Mouse (Mus musculus) midbrain, embryonic 11.5 days (tissue): ENCODE data around the gene Ccdc125. TPM values are rescaled to one million over a fixed set of nuclear protein-coding genes. Genes with fewer than 3 reads are reported as not detected.

Experiments used
- ATAC-seq: fragments of 200-750 bp; cut with Nextera tagmentation; 2 replicates; pipeline ENCODE4 v1.8.0; 2017; ENCODE audit warnings: moderate TSS enrichment, moderate library complexity; ENCODE audit not compliant: low FRiP score
- DNase-seq: peaks from one replicate; pipeline ENCODE4 v3.0.0; 2015; ENCODE audit warnings: low spot score; ENCODE audit errors: missing footprints
- H3K27ac ChIP-seq: fragments of 300-500 bp; sonication (generic); 2 replicates; pipeline ENCODE4 v1.5.1; 2014; ENCODE audit warnings: low read depth, low read length
- H3K27me3 ChIP-seq: fragments of 300-500 bp; sonication (generic); 2 replicates; pipeline ENCODE4 v1.6.1; 2014; ENCODE audit warnings: mild to moderate bottlenecking, low read length, moderate library complexity, mixed read lengths; ENCODE audit not compliant: control insufficient read depth, insufficient read depth
- H3K36me3 ChIP-seq: fragments of 300-500 bp; sonication (generic); 2 replicates; pipeline ENCODE4 v1.6.1; 2014; ENCODE audit warnings: mild to moderate bottlenecking, low read length, moderate library complexity, mixed read lengths; ENCODE audit not compliant: control insufficient read depth, insufficient read depth
- H3K4me1 ChIP-seq: fragments of 300-500 bp; sonication (generic); 2 replicates; pipeline ENCODE4 v1.6.1; 2014; ENCODE audit warnings: low read length; ENCODE audit not compliant: control insufficient read depth, insufficient read depth
- H3K4me2 ChIP-seq: fragments of 300-500 bp; sonication (generic); 2 replicates; pipeline ENCODE4 v1.6.1; 2014; ENCODE audit warnings: mild to moderate bottlenecking, moderate library complexity
- H3K4me3 ChIP-seq: fragments of 300-500 bp; sonication (generic); 2 replicates; pipeline ENCODE4 v1.5.1; 2014; ENCODE audit warnings: low read depth, low read length
- H3K9ac ChIP-seq: fragments of 300-500 bp; sonication (generic); 2 replicates; pipeline ENCODE4 v1.6.1; 2014; ENCODE audit warnings: low read length
- H3K9me3 ChIP-seq: fragments of 300-500 bp; sonication (generic); 2 replicates; pipeline ENCODE4 v1.6.1; 2016; ENCODE audit warnings: low read length; ENCODE audit not compliant: control insufficient read depth
- WGBS: fragments of 180-500 bp; shearing (Covaris S2); extraction: QIAGEN DNeasy Blood & Tissue Kit; methylation state at CpG from one replicate; pipeline ENCODE4 v1.1.7; 2014; 5-methylcytosine and 5-hydroxymethylcytosine counted together
- polyA plus RNA-seq: library from polyadenylated mRNA; unstranded; fragments of >200 nt; fragmentation: Nextera tagmentation; extraction: Ambion mirVana; gene quantifications from 2 replicates; pipeline ENCODE4 v1.2.1, GENCODE M21; 2014

The Ccdc125 gene
- 1.4 and 2.6 TPM in 2 replicates for polyA plus RNA-seq

DNA sequence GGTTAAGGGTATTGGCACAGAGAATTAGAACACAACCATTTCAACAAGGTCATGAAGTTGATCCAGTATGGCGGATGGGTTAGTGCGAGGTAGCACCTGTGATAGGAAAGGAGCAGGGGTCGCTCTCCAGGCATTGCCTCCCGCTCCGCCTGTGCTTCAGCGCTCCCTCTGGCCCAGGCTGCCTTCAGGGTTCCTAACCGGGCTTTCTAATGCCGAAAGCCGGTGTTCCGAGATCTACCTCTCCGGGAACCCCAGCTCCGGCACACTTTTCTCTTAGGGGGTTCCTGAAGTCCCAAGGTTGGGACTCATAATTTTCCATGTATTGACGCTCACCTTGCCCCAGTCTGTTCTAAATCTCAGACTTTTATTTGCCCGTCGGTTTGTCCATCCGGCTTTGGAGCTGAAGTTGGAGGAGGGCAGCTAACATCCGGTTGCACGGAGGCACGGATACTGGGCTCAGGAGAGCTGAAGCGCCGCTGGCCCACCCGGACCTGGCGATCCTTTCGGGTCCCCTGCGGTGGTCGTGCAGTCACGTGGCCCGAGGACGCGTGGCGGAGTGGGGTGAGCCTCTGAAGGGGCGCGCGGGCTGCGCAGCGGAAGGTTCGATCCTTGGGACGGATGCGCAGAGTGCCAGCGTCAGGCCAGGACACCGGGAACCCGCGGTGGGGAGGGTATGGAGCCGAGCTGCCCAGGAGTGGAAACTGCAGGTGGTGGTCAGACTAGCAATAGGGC is at the start of gene Ccdc125:
TSS of gene Ccdc125 (plus strand) at position 427 of the 732 bp plus-strand sequence.
- peak; percentile 85 for ATAC-seq
- Histone ChIP-seq H3K36me3 (peaks cover 5% of the 10 kb centered on the region; the same call in 1 of the 2 replicates), H3K27me3 (no peaks in the 10 kb centered on the region), H3K9me3 (no peaks in the 10 kb centered on the region; the same call in 1 of the 2 replicates), H3K27ac (no peak within 1 kb of the TSS), H3K4me2 (peak within 1 kb of the TSS; percentile 58), H3K9ac (peak within 1 kb of the TSS; percentile 62), H3K4me1 (no peaks in the 10 kb centered on the region), H3K4me3 (peak within 1 kb of the TSS; percentile 45)
- under 1% methylated on average over 44 of the region's 44 CpGs for WGBS
- DNase-seq: peak; percentile 95

GRCm38 (mm10) chr13:100622241-100622640 is 47.3 kb upstream of the Ccdc125 start:
- ATAC-seq (no peak), DNase-seq (no peak)
- peaks cover 2% of the 10 kb centered on the region; the same call in 1 of the 2 replicates for H3K27me3 ChIP-seq
- 89% methylated on average over 4 of the region's 4 CpGs for WGBS
- no peak overlapping the region for H3K4me2 ChIP-seq
- no peak overlapping the region for H3K9ac ChIP-seq
- H3K36me3 ChIP-seq: peaks cover 8% of the 10 kb centered on the region
- H3K9me3 ChIP-seq: no peaks in the 10 kb centered on the region
- H3K4me3 ChIP-seq: no peak overlapping the region
- no peaks in the 10 kb centered on the region for H3K4me1 ChIP-seq
- H3K27ac ChIP-seq: no peak overlapping the region

DNA sequence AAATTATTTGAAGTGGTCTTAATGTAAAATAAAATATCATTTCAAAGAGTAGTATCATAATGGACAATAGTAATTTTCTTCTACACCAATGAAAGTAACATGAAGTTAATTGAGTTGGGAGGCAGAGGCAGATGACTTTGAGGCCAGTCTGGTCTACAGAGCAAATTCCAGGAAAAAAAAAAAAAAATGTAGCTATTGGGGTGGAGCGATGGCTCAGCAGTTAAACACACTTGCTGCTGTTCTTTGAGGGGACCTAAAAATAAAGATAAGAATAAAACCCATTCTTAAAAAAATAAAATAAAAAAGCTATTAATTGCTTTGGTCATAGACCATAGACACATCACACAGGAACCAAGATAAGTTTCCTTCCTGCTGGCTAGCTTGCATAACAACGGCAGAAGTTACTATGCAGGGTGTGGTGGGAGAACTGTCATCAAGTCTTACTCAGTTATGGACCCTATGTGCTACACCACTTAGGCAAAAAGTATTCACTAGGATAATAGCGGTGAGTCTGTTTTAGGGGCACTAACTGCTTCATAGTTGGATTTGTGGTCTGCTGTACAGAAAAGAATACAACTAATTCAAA is 35.3 kb upstream of the Ccdc125 start:
- WGBS: 93% methylated on average over 3 of the region's 3 CpGs
- Histone ChIP-seq H3K36me3 (peaks cover 8% of the 10 kb centered on the region), H3K9me3 (no peaks in the 10 kb centered on the region), H3K4me1 (no peaks in the 10 kb centered on the region), H3K27me3 (no peaks in the 10 kb centered on the region), H3K4me3 (no peak overlapping the region), H3K4me2 (no peak overlapping the region), H3K9ac (no peak overlapping the region), H3K27ac (no peak overlapping the region)
- ATAC-seq: no peak
- DNase-seq: no peak

DNA sequence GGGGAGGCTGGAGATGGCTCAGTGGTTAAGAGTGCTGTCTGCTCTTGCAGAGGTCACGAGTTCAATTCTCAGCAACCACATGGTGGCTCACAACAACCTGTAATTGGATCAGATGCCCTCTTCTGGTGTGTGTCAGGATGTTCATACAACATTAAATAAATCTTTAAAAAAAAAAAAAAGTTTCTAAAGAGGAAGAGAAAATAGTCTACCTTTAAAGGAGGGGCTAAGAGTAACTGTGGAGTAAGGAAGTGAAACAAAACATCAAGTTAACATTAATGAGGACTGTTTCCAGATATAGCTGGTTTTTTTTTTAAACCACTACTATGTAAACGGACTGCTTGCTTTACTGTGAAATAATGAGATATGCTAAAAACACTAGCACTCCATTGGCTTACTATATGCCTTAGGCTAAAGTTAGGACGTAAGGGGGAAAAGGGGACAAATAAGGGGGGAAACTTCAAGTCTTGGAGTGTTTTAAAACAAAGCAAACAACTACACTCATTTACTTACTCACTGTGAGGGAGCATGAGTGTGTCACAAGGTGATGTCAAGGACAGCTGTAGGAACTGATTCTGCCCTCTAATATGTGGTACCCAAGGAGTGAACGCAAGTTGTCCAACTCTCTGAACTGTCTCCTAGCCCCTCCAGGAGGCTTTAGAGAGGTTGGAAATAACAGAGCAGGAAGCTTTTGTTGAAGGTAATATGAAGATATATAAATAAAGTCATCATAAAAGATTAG is 26.9 kb upstream of the Ccdc125 start:
- peaks cover 7% of the 10 kb centered on the region; the same call in 1 of the 2 replicates for H3K36me3 ChIP-seq
- WGBS: 93% methylated on average over 4 of the region's 4 CpGs

GRCm38 (mm10) chr13:100648223-100648622 is 21.3 kb upstream of the Ccdc125 start:
- Histone ChIP-seq H3K4me2 (no peak overlapping the region), H3K27ac (no peak overlapping the region), H3K9me3 (no peaks in the 10 kb centered on the region), H3K4me1 (peaks cover 7% of the 10 kb centered on the region), H3K9ac (no peak overlapping the region), H3K4me3 (no peak overlapping the region), H3K36me3 (0 out of 2 replicates have a peak, but pooled peaks cover 7% of the 10 kb centered on the region), H3K27me3 (no peaks in the 10 kb centered on the region)
- DNase-seq: no peak
- no peak for ATAC-seq
- 91% methylated on average over 8 of the region's 8 CpGs for WGBS

More for the DNA sequence above, 26.9 kb upstream of the Ccdc125 start:
- Histone ChIP-seq H3K27me3 (no peaks in the 10 kb centered on the region), H3K27ac (no peak overlapping the region), H3K4me2 (no peak overlapping the region), H3K9ac (no peak overlapping the region), H3K4me3 (no peak overlapping the region), H3K9me3 (no peaks in the 10 kb centered on the region), H3K4me1 (no peaks in the 10 kb centered on the region)
- DNase-seq (no peak), ATAC-seq (no peak)

DNA sequence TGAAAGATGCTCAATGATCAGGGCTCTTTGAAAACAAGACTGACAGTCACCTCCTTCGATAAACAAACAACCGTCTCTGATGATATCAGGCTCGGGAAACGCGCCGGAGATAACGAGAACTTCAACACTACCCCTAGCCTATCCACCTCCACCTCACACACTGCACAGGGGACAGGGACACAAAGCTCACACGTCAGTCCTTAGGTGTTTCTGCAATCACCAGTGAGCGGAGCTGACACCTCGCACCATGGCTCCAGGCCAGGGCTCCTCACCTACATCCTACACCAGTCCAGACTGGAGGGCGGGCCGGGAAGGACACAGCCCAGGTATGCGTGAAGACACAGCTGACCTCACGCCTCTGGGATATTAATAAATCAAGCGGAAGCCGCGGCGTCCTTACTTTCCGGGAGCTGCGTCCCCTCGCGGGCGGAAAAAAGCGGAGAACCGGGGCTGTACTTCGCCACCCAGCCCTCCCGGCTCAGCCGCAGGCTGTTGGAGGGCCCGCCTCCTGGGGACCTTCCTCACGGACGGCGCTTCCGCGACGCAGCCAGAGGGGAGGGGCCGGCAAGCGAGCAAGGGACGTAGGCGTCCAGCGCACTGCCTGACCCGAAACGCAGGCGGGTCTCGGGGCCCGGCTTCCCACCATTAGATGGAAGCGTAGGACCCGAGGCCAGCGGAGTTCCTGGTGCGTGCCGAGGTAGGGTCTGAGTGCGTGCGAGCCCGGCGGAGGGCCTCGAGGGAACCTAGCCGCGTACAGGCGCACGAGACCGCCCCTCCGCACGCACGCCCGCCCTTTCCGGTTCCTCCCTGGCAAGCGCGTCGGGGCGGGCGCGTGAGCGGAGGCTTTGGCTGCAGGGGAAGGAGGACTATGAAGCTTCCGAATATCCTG is 18.7 kb upstream of the Ccdc125 start, which contains the start of the genes Ak6 and Rad17:
TSS of gene Ak6 (plus strand) at position 430 of the 889 bp plus-strand sequence.
TSS of gene Rad17 (minus strand) at position 502 of the 889 bp plus-strand sequence.
- Histone ChIP-seq H3K4me1 (peaks cover 7% of the 10 kb centered on the region), H3K27me3 (no peaks in the 10 kb centered on the region), H3K27ac (peak within 1 kb of the TSS; percentile 85), H3K4me2 (peak within 1 kb of the TSS; percentile 89), H3K9me3 (no peaks in the 10 kb centered on the region), H3K36me3 (0 out of 2 replicates have a peak, but pooled peaks cover 2% of the 10 kb centered on the region), H3K9ac (peak within 1 kb of the TSS; percentile 79), H3K4me3 (peak within 1 kb of the TSS; percentile 90)
- under 1% methylated on average over 66 of the region's 73 CpGs for WGBS
- DNase-seq (peak; percentile 100), ATAC-seq (peak; percentile 99)

DNA sequence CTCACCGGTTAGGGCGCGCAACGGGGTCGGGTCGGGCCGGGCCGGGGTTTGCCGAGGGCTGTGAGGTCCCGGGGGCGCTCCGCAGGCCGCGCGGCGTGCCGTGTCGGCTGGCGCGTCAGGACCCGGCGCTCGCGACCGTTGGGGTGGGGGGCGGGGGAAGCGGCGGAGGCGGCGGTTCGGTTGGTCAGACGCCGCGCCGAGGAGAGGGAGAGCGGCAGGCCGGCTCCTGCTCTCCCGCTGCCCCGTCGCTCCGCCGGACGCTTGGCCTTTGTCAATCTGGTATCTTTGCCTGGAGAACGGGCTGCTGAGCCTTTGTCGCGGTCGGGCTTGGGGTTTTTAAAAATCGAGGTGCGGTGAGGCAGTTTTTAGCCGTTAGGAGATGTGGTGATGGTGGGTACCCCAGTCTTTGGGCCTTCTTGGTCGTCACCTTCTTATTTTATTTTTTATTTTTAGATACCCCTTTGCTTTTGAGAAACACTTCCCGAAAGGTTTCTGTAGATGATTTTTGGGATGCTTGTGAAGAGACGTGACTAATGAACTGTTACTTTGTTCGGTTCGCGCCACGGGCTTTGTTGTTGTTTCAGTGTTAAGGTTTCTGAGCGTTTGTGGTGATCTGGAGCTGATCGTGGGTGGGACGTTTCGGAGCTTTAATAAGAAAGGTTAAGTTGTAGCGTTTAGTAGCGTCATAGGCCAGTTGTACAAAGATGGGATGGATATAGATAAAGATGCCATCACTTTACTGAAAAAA is 17.9 kb upstream of the Ccdc125 start, which contains the start of gene Taf9:
TSS of gene Taf9 (plus strand) at position 141 of the 748 bp plus-strand sequence.
- Histone ChIP-seq H3K4me1 (peaks cover 7% of the 10 kb centered on the region), H3K27me3 (no peaks in the 10 kb centered on the region)
- no peak for DNase-seq

GRCm38 (mm10) chr13:100658091-100658490 is 11.4 kb upstream of the Ccdc125 start:
- ATAC-seq (no peak), DNase-seq (peak; percentile 71)
- no peaks in the 10 kb centered on the region for H3K9me3 ChIP-seq
- H3K4me3 ChIP-seq: no peak overlapping the region
- no peak overlapping the region for H3K9ac ChIP-seq
- no peak overlapping the region for H3K27ac ChIP-seq
- no peaks in the 10 kb centered on the region for H3K4me1 ChIP-seq
- 96% methylated on average over 5 of the region's 5 CpGs for WGBS
- H3K36me3 ChIP-seq: no peaks in the 10 kb centered on the region
- H3K4me2 ChIP-seq: no peak overlapping the region
- no peaks in the 10 kb centered on the region for H3K27me3 ChIP-seq

More for the DNA sequence above, 17.9 kb upstream of the Ccdc125 start, which contains the start of gene Taf9:
- Histone ChIP-seq H3K27ac (peak within 1 kb of the TSS; percentile 85), H3K4me3 (peak within 1 kb of the TSS; percentile 90), H3K4me2 (peak within 1 kb of the TSS; percentile 89), H3K9me3 (no peaks in the 10 kb centered on the region), H3K36me3 (no peaks in the 10 kb centered on the region), H3K9ac (peak within 1 kb of the TSS; percentile 79)
- ATAC-seq: no peak
- WGBS: under 1% methylated on average over 60 of the region's 63 CpGs
